Mouse (Mus musculus) Muller cell, postnatal 12 days (primary cell): ENCODE data around the gene Ankmy2.
A peak's percentile ranks its signal among the peaks of the same experiment; 100 is the strongest.
"Not testable (repeated sequence)": the region's sequence is repeated elsewhere in the genome, so short reads cannot be mapped to it uniquely, and the experiment has no call there.

ENCODE experiments used
- DNase-seq: peaks from one replicate; pipeline ENCODE4 v3.0.0-alpha.2; 2015; ENCODE audit errors: inconsistent ontology term

The Ankmy2 gene

GRCm38 (mm10) chr12:36157638-36158308, 859 bp downstream of the Ankmy2 start, which contains the start of gene Bzw2:
Gene Bzw2, minus strand, starts transcription at chr12:36158080.
- peak; percentile 82 for DNase-seq

- DNase-seq = no peak
These were observed 7.3 kb downstream of the Ankmy2 start for GRCm38 (mm10) chr12:36164126-36164791.

- DNase-seq = no peak
These were observed 8.4 kb downstream of the Ankmy2 start for GRCm38 (mm10) chr12:36165299-36165698.

GRCm38 (mm10) chr12:36177227-36177626, 20.3 kb downstream of the Ankmy2 start:
- no peak for DNase-seq

- DNase-seq = no peak
These were observed 25.7 kb downstream of the Ankmy2 start for GRCm38 (mm10) chr12:36182570-36182969.

- DNase-seq = no peak
These were observed 30.2 kb downstream of the Ankmy2 start for GRCm38 (mm10) chr12:36187081-36187480.

- no peak for DNase-seq
These were observed 32.7 kb downstream of the Ankmy2 start for GRCm38 (mm10) chr12:36189610-36190009.

- no peak for DNase-seq
These were observed 33.4 kb downstream of the Ankmy2 start for GRCm38 (mm10) chr12:36190343-36190742.

- DNase-seq = no peak
These were observed 38.1 kb downstream of the Ankmy2 start for GRCm38 (mm10) chr12:36194976-36195375.

GRCm38 (mm10) chr12:36205579-36206119, 48.7 kb downstream of the Ankmy2 start:
- not testable (repeated sequence) for DNase-seq

GRCm38 (mm10) chr12:36207072-36207799, 50.3 kb downstream of the Ankmy2 start:
- DNase-seq = peak; percentile 78

GRCm38 (mm10) chr12:36207800-36208148, 50.9 kb downstream of the Ankmy2 start:
- peak; percentile 21 for DNase-seq

- DNase-seq = peak; percentile 44
These were observed 51.5 kb downstream of the Ankmy2 start for GRCm38 (mm10) chr12:36208456-36208855.

- DNase-seq = no peak
These were observed 53.2 kb downstream of the Ankmy2 start for GRCm38 (mm10) chr12:36210096-36210495.

GRCm38 (mm10) chr12:36214389-36215148, 57.7 kb downstream of the Ankmy2 start:
- no peak for DNase-seq

GRCm38 (mm10) chr12:36215149-36215480, 58.2 kb downstream of the Ankmy2 start:
- no peak for DNase-seq

GRCm38 (mm10) chr12:36216230-36216629, 59.3 kb downstream of the Ankmy2 start:
- DNase-seq = no peak

- DNase-seq = no peak
These were observed 60.0 kb downstream of the Ankmy2 start for GRCm38 (mm10) chr12:36216905-36217304.

- no peak for DNase-seq
These were observed 67.5 kb downstream of the Ankmy2 start for GRCm38 (mm10) chr12:36224392-36224791.

GRCm38 (mm10) chr12:36231386-36231785, 74.5 kb downstream of the Ankmy2 start:
- no peak for DNase-seq

GRCm38 (mm10) chr12:36241171-36241570, 84.3 kb downstream of the Ankmy2 start:
- no peak for DNase-seq
